Mouse (Mus musculus): ENCODE results near the gene Fxyd1.

Fxyd1 gene

DNA sequence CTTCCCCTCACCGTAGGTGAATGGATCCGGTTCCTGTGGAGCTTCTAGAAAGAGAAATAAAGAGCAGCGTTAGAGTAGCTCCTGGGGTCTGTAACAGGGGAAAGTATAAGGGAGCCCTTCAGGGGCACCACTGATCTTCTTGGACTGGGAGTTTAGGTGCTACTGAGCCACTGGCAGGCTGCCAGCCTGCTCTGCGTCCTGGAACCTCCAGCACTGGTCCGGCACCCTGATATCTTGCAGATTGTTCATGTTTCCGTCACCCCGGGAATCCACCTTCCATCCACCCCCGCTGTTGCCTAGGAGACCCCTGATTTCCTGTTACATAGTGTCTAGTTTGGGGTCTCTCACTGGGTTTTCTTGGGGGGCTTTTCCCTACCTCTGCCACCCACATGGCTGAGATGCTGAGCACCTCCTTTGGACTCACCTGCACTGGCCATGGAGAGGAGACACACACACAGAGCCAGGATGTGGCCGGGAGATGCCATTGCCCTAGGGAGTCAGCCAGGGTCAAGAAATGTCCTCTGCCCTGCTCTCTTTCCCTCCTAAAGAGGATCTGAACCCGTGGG lies 3.0 kb downstream of the Fxyd1 start:
- DNase-seq (ENCODE audit: inconsistent age in 2 of 2, low spot score in 1 of 2), result peak in 1 of 2 experiments; percentile 64

DNA sequence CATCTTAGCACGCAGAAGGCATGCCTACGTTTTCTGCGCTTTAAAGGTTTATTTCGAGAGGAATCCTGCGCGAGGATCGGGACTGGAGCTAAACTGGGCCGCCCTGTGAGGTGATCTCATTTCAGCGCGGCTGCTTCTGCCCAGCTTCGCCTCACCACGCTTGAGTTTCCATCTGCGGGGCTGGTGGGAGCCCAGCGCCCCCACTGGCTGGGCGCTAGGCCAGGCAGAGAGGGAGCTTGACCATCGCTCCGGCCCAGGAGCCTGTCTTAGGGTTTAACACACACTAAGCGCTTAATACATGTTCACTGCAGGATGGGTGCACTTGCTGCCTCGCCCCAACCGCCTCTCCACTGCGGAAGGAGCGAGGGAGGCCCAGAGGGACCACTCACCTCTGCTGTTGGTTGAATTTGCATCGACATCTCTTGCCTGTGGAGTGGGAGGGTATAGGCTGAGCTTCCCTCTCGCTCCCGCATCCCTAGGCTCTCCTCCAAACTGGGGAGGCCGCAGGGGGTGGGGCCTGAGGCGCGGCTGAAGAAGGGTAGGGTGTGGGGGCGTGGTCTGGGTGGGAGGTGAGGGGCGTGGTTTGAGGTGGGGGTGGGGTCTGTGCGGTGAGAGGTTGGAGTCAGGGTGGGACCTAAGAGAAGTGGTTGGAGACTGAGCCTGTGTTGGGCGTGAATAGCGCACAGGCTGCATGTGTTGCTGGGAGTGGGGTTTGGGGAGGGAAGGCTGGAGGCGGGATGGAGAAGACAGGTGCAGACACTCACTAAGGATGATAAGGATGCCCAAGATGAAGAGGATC lies 4.2 kb downstream of the Fxyd1 start:
- DNase-seq (ENCODE audit: inconsistent age in 2 of 2, low spot score in 1 of 2), result no peak

DNA sequence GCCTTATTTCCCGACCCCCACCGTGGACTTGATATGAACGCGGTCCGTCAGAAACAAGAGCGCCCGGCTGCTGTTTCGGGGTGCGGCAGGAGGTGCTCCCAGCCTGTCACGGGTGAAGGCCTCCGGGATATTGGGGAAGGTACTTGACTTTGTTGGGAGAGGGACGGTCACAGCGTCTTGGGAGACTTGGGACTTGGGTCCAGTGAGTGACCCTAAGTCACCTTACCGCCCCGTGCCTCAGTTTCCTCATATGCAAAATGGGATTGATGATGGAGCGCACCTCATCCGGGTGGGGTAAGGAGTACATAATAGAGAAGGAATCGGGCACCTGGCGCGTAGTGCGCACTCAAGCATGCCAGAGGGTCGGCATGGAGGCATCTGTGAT lies 4.8 kb downstream of the Fxyd1 start:
- no peak for DNase-seq (ENCODE audit: inconsistent age in 2 of 2, low spot score in 1 of 2)

- DNase-seq (ENCODE audit: inconsistent age in 2 of 2, low spot score in 1 of 2), result no peak
These were observed 5.5 kb downstream of the Fxyd1 start, which contains the start of gene Fxyd7 for GRCm38 (mm10) chr7:31051321-31052021. TSS of gene Fxyd7 (minus strand) at chr7:31051467.

- DNase-seq (ENCODE audit: inconsistent age in 2 of 2, low spot score in 1 of 2), result no peak
These were observed 6.1 kb downstream of the Fxyd1 start for GRCm38 (mm10) chr7:31050921-31051320.

DNA sequence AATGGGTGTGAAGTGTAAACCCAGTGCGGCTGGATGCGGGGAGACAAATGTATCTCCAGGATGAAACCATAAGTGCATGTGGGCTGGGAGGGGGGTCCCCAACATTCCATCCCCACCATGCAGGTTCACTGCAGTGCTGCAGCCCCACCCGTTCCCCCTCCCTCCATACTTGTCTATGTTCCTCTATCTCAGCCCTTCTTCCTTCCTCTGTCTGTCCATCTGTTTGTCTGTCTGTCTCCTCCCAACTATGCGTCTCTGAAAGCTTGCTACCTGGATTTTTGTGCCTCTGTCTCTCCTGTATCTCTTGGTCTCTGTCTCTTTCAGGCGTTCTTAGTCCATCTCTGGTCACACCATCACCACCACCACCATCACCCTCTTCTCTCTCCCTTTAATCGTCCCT lies 6.5 kb downstream of the Fxyd1 start:
- DNase-seq (ENCODE audit: inconsistent age in 2 of 2, low spot score in 1 of 2), result no peak

DNA sequence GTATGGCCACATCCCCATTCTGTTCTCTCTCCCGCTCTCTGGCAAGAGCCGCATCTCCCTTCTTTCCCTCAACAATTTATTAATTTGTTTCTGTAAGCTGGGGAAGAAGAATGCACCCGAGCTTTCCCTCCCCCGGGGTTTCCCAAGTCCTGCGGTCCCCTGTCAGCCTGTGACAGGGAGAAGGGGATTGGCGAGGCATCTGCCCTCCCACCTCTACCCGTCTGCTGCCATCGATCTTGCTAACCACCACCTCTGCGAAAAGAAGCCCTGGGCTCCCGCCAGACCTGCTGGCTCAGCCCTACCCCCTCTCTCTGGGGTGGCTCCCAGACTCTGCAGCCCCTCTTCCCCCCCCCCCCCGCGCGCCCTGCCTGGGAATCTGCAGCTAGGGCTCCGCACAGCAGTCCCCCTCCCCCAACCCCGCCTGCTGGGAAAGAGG lies 7.1 kb downstream of the Fxyd1 start:
- DNase-seq (ENCODE audit: inconsistent age in 2 of 2, low spot score in 1 of 2), result no peak

GRCm38 (mm10) chr7:31049135-31049845 lies 7.7 kb downstream of the Fxyd1 start:
- DNase-seq (ENCODE audit: inconsistent age in 2 of 2, low spot score in 1 of 2), result no peak

GRCm38 (mm10) chr7:31042431-31042910 lies 14.5 kb downstream of the Fxyd1 start, which contains the start of gene Fxyd5:
TSS of gene Fxyd5 (minus strand) at chr7:31042481.
- DNase-seq (ENCODE audit: inconsistent age in 2 of 2, low spot score in 1 of 2), result no peak

- DNase-seq (ENCODE audit: inconsistent age in 2 of 2, low spot score in 1 of 2), result peak; percentile 76 to 88
These were observed 15.2 kb downstream of the Fxyd1 start for GRCm38 (mm10) chr7:31041662-31042315.

DNA sequence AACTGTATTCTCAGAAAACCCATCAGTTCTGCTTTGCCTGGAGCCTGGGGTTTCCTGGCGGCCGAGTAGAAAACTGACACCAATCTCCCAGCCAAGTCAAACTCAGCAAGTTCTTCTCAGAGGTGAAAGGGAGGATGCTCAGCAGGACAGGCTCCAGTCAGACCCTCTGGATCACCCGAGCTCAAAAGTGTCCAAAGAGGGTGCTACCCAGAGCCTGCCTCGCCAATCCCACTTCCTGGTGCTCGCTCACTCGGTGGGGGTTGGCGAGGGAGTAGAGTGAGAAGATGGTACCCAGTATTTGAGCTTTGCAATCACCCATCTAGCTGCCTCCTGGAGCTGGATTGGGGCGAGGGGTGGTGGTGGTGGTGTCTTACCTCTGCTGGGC lies 16.0 kb downstream of the Fxyd1 start:
- peak in 1 of 2 experiments; percentile 47 for DNase-seq (ENCODE audit: inconsistent age in 2 of 2, low spot score in 1 of 2)

- DNase-seq (ENCODE audit: inconsistent age in 2 of 2, low spot score in 1 of 2), result no peak
These were observed 16.5 kb downstream of the Fxyd1 start for GRCm38 (mm10) chr7:31040281-31041022.

DNA sequence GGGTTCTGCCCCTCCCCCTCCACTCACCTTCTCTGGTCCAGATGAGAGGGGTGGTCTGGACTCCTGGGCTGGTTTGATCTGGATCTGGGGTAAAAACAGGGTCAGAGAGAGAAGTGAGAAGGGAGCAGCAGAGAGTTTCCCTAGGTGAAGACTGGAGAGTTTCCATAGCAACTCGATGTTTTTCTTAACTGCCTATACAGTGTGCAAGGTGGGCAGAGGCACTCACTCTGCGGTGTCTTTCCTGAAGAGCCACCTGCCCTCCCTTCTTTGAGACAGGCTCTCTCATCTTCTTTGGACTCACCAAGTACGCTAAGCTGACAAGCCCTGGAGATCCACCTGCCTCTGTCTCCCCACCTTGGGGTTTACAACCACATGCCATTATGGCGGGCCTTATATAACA lies 18.0 kb downstream of the Fxyd1 start:
- DNase-seq (ENCODE audit: inconsistent age in 2 of 2, low spot score in 1 of 2), result no peak

- DNase-seq (ENCODE audit: inconsistent age in 2 of 2, low spot score in 1 of 2), result no peak
These were observed 19.3 kb downstream of the Fxyd1 start for GRCm38 (mm10) chr7:31037675-31038074.

GRCm38 (mm10) chr7:31036917-31037316 lies 20.1 kb downstream of the Fxyd1 start:
- DNase-seq (ENCODE audit: inconsistent age in 2 of 2, low spot score in 1 of 2), result no peak

- no peak for DNase-seq (ENCODE audit: inconsistent age in 2 of 2, low spot score in 1 of 2)
These were observed 21.7 kb downstream of the Fxyd1 start for GRCm38 (mm10) chr7:31035291-31035690.

DNA sequence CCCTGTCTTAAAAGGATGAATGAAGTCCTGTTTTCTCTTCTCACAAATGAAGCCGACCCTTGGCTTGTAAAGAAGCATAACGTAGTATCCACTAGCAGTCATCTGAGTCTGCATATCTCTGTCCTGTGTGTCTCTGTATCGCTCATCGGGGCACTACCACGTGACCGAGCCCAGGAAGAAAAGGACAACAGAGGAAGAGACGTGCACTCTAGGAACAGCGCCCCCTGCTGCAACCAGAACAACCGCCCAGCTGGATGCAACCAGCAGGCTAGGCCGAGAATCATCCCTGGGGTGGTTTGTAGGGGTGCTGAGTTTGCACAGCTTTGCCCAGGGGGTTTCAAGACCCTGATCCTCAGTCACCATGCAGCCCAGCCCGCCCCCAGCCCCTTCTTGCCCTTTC lies 22.2 kb downstream of the Fxyd1 start:
- peak in 1 of 2 experiments; percentile 50 for DNase-seq (ENCODE audit: inconsistent age in 2 of 2, low spot score in 1 of 2)

DNA sequence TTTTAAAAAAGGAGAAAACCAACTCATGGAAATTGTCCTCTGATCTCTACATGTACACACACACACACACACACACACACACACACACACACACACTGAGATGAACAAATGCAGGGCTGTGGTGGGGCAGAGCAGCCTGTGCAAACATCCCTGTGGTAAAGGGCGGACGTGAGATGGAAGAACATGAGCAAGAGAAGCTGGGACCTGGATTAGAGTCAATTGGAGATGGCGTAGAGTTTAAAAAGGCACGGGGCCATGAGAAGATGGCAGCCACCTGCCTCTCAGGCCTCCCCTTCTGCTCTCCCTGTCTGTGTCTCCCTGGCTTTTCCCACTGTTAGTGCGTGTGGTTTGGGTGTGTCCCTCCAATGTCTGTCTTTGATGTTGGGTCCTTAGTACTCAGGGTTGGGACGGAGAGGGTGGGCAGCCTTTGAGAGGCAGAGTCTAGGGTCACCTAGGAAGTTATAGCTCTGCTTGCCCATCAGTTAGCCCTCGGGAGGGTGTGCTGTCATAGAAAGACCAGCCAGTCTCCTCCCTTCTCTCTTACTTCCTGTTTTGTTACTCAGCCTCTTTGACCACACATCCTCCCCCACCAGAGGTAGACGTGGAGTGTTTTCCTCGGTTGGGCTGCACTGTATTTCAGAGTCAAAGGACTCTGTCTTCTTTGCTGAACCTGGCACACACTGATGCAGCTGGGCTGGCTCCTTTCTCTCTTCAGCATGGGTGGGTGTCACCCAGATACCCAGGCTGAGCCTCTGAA lies 23.4 kb downstream of the Fxyd1 start:
- DNase-seq (ENCODE audit: inconsistent age in 2 of 2, low spot score in 1 of 2), result no peak

- DNase-seq (ENCODE audit: inconsistent age in 2 of 2, low spot score in 1 of 2), result no peak
These were observed 25.3 kb downstream of the Fxyd1 start for GRCm38 (mm10) chr7:31031731-31032130.

All from adrenal gland, adult (tissue).